Mouse (Mus musculus) NIH3T3 (cell line): ENCODE results near the gene Wdr54.
A peak's percentile ranks its signal among the peaks of the same experiment; 100 is the strongest.

Experiments used
- DNase-seq: peaks from one replicate; pipeline ENCODE4 v3.0.0-alpha.2; 2012; ENCODE audit warnings: low read depth

Wdr54 gene

GRCm38 (mm10) chr6:83127419-83127818, 28.8 kb downstream of the Wdr54 start:
- no peak for DNase-seq

- no peak for DNase-seq
Observed at GRCm38 (mm10) chr6:83125331-83125730, 30.9 kb downstream of the Wdr54 start, which contains the start of gene Ino80b. Ino80b (minus strand) TSS chr6:83125431.

GRCm38 (mm10) chr6:83124851-83125312, 31.3 kb downstream of the Wdr54 start:
- DNase-seq = peak; percentile 99

- no peak for DNase-seq
Observed at GRCm38 (mm10) chr6:83122961-83123360, 33.2 kb downstream of the Wdr54 start.

GRCm38 (mm10) chr6:83121863-83122710, 34.1 kb downstream of the Wdr54 start:
- no peak for DNase-seq

- peak; percentile 99 for DNase-seq
Observed at GRCm38 (mm10) chr6:83120930-83121862, 35.0 kb downstream of the Wdr54 start, which contains the start of gene Wbp1. Wbp1 (minus strand) TSS chr6:83121559.

- DNase-seq = no peak
Observed at GRCm38 (mm10) chr6:83119734-83120051, 36.5 kb downstream of the Wdr54 start.

GRCm38 (mm10) chr6:83118825-83119733, 37.1 kb downstream of the Wdr54 start:
- no peak for DNase-seq

GRCm38 (mm10) chr6:83118369-83118768, 37.8 kb downstream of the Wdr54 start:
- DNase-seq = no peak

- DNase-seq = no peak
Observed at GRCm38 (mm10) chr6:83117616-83118015, 38.6 kb downstream of the Wdr54 start.

GRCm38 (mm10) chr6:83117165-83117438, 39.1 kb downstream of the Wdr54 start:
- no peak for DNase-seq

GRCm38 (mm10) chr6:83116373-83117164, 39.6 kb downstream of the Wdr54 start:
- DNase-seq = no peak

GRCm38 (mm10) chr6:83115682-83116372, 40.4 kb downstream of the Wdr54 start:
- DNase-seq = no peak

GRCm38 (mm10) chr6:83115011-83115671, 41.1 kb downstream of the Wdr54 start, which contains the start of gene Mogs:
Mogs (plus strand) TSS chr6:83115496.
- DNase-seq = peak; percentile 97

GRCm38 (mm10) chr6:83111510-83112136, 44.6 kb downstream of the Wdr54 start:
- no peak for DNase-seq

- DNase-seq = peak; percentile 91
Observed at GRCm38 (mm10) chr6:83108762-83109668, 47.2 kb downstream of the Wdr54 start, which contains the start of gene Mrpl53. Mrpl53 (plus strand) TSS chr6:83109040.

GRCm38 (mm10) chr6:83107566-83108400, 48.4 kb downstream of the Wdr54 start:
- peak; percentile 92 for DNase-seq
